In the genomic region with DNA sequence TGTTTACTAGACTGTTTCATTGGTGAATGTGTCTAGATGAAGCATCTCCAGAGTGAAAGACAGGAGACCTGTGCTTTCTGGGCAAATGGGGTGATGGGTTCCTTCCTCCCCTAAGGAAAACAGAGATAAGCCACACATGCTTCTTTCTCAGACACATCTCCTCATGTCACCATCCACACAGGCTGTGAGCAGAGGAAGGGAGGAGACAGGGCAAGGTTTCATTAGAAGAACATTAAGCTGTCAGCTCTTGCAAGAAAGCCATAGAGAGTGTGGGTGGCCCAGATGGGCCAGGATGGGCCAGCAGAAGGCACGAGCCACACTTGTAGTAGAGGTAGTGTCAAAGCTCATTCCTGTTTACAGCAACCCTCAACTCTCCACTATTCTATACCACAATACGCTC, we compare ENCODE assay signal across 29 mouse cellular contexts. TPM values are rescaled to one million over a fixed set of nuclear protein-coding genes. Genes with fewer than 3 reads are reported as not detected.
"Had no signal": no experiment of that assay in that cellular context is flagged by ENCODE, and none has a peak within 500 bp of the region (broad histone marks: within the 10 kb centered on the region; RNA-seq: fewer than 3 reads in every experiment).

No protein-coding gene starts in this region.

- H3K9ac ChIP-seq: limb, embryonic 13.5 days; liver, embryonic 12.5 days; liver, embryonic 15.5 days; lung, embryonic 15.5 days; midbrain, embryonic 13.5 days; neural tube, embryonic 13.5 days had no signal

- H3K4me1 ChIP-seq: limb, embryonic 13.5 days; liver, embryonic 12.5 days; liver, embryonic 15.5 days; lung, embryonic 15.5 days had no signal

- ATAC-seq: liver, embryonic 12.5 days; midbrain, embryonic 13.5 days; midbrain, embryonic 16.5 days had no signal

- H3K9me3 ChIP-seq: limb, embryonic 10.5 days; limb, embryonic 13.5 days; liver, embryonic 12.5 days; liver, embryonic 15.5 days; lung, embryonic 15.5 days; megakaryocyte, embryonic 14.5 days; midbrain, embryonic 10.5 days; midbrain, embryonic 13.5 days; neural tube, embryonic 13.5 days had no signal

- H3K4me2 ChIP-seq: limb, embryonic 13.5 days; liver, embryonic 12.5 days; liver, embryonic 15.5 days; lung, embryonic 15.5 days; midbrain, embryonic 13.5 days; neural tube, embryonic 13.5 days had no signal

- H3K4me3 ChIP-seq: limb, embryonic 10.5 days; limb, embryonic 13.5 days; liver, embryonic 12.5 days; liver, embryonic 15.5 days; lung, embryonic 15.5 days; megakaryocyte, embryonic 14.5 days; midbrain, embryonic 10.5 days; midbrain, embryonic 13.5 days; myocyte; neural tube, embryonic 13.5 days had no signal

- H3K36me3 ChIP-seq: limb, embryonic 10.5 days; limb, embryonic 13.5 days; liver, embryonic 12.5 days; liver, embryonic 15.5 days; lung, embryonic 15.5 days; midbrain, embryonic 10.5 days; midbrain, embryonic 13.5 days; neural tube, embryonic 13.5 days had no signal

- DNase-seq: kidney, adult 11 months; kidney, adult 9 months; kidney, postnatal 25 days; layer of hippocampus, adult 9-11 months; liver; lung, adult 18-20 months; lung, postnatal 10 days; lung, postnatal 36 days; right cerebral cortex, adult 18-20 months; right cerebral cortex, postnatal 14 days; right cerebral cortex, postnatal 4 days; thymus, adult 2 months; thymus, postnatal 14 days; thymus, postnatal 4 days had no signal

- H3K27me3 ChIP-seq: limb, embryonic 13.5 days; liver, embryonic 12.5 days; liver, embryonic 15.5 days; lung, embryonic 15.5 days; megakaryocyte, embryonic 14.5 days; midbrain, embryonic 13.5 days; neural tube, embryonic 13.5 days had no signal

- H3K27ac ChIP-seq: limb, embryonic 10.5 days; limb, embryonic 13.5 days; liver, embryonic 12.5 days; liver, embryonic 15.5 days; lung, embryonic 15.5 days; midbrain, embryonic 10.5 days; midbrain, embryonic 13.5 days; neural tube, embryonic 13.5 days; stomach, postnatal 0 days had no signal

RNA-seq across cellular contexts. Expression of gene Clrn1, which starts 5.0 kb away (rescaled TPM):
- total RNA-seq: monocyte, adult 5-6 weeks had no signal
- polyA plus RNA-seq: liver, embryonic 12.5 days; liver, embryonic 15.5 days; myocyte; stomach, embryonic 14.5 days; stomach, postnatal 0 days had no signal

RNA-seq across cellular contexts. Expression of gene Mindy4b-ps, which starts 58.1 kb away (rescaled TPM):
- total RNA-seq: monocyte, adult 5-6 weeks; neutrophil, adult 5-6 weeks had no signal
- polyA plus RNA-seq: limb, embryonic 10.5 days; limb, embryonic 13.5 days; liver, embryonic 12.5 days; liver, embryonic 15.5 days; lung, embryonic 15.5 days; midbrain, embryonic 10.5 days; midbrain, embryonic 13.5 days; myocyte; neural tube, embryonic 13.5 days; stomach, embryonic 14.5 days; stomach, postnatal 0 days; thymus, adult 2 months had no signal
